Mouse (Mus musculus) left cerebral cortex, adult 8-10 months (tissue): Measurements from ENCODE around the gene Ikbke. TPM values are rescaled to one million over a fixed set of nuclear protein-coding genes. Genes with fewer than 3 reads are reported as not detected.
"Not testable (repeated sequence)": the region's sequence is repeated elsewhere in the genome, so short reads cannot be mapped to it uniquely, and the experiment has no call there.

Experiments used
- DNase-seq, 2 experiments: peaks; one replicate each; pipeline ENCODE4 v3.0.0; 2022; ENCODE audit warnings: low spot score in 2 of 2
- total RNA-seq, 4 experiments: library from RNA; stranded (reverse); gene quantifications; 2 replicates each; pipeline ENCODE4 v1.2.4; 2022

The Ikbke gene
- total RNA-seq, 4 experiments from 2014 or later = 0.89 to 2.2 (median 1.6) TPM

DNA sequence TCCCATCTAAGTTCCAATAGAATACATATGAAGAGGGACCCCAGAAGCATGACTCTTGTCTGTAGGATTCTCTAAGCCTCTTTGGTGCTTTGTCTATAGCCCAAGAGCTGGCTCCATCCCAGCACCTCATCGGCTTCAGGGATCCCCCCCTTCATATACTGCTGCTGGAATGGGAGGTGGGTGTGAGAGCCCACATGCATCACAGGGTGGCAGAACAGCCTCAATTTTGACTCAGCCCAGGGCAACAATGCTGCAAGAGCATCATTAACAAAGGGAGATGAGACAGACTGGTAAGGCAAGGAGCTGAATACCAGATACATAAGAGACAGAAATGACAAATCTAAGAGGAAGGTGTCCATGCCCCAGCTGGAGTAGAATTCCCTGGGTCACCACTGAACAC, 4.8 kb upstream of the Ikbke start:
- DNase-seq = no peak

DNA sequence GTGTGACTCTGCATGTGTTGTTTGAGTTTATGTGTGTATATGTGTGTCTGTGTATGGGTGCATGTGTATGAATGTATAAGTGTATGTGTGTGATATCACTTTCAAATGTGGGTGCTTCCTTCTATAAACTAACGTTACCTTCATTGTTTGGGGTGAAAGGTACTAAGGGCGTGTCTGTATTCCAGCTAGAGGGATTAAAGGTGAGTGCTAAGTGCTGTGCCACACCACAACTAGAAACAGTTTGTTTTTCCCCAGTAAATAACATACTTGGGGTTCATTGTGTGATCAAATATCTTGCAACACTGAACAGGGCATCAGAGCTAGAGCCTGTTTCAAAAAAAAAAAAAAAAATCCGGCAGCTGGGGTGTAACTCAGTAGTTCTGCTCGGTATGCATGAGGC, 2.3 kb upstream of the Ikbke start:
- DNase-seq = no peak

DNA sequence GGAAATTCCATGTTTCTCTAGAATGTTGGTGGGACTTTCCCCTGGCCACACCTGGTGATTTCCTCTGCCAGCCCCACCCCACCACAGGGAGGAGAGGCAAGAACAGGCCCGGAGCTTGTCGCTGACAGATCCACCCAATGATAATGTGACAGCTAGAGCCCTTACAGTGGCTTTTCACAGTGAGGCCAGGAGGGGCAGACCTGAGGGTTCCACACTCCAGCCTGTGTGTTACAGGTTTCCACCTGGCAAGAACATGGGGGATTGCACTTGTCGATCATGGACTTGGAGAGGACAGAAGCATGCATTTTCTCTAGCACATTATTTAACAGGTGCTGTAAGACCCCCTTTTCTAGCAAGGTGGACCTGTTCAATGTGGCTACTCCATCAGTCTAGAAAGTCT, 874 bp upstream of the Ikbke start:
- DNase-seq = no peak

DNA sequence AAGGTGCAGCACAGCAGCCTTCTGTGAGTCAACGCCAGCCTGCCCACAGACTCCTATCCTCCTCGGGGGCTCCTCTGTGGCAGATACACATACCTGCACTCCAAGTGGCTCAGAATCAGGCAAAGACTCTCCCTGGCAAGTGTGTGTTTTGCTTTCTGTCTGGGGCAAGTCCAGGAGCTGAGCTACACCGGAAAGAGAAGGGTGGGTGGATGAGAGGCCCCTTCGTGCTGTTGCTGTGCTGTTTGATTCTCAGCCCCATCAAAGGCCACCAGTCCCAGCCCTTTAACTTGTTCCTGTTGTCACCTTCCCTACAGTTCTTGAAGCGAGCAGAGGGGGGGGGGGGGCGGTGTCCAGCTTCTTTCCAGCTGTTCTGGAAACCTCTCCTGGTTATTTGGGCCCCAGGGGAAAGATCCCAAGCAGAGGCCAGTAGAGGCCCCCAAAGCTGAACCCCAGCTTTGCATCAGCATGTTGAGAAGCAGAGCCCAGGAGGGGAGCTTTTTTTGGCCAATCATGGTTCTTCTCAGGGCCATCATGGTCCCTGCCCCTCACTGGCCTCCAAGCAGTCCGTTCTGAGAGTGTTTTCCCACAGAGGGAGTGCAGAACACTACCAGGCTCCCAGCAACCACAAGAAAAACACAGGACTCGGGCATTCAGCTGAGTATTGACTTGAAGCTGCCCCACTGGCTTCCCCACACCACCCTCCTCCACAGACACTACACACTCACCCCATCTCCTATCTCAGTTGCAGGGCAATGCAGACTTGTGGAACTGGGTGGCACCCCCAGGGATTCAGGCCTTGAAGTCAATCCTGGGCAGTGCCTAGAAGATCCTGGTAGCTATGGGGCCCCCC, 575 bp downstream of the Ikbke start:
- DNase-seq = no peak

DNA sequence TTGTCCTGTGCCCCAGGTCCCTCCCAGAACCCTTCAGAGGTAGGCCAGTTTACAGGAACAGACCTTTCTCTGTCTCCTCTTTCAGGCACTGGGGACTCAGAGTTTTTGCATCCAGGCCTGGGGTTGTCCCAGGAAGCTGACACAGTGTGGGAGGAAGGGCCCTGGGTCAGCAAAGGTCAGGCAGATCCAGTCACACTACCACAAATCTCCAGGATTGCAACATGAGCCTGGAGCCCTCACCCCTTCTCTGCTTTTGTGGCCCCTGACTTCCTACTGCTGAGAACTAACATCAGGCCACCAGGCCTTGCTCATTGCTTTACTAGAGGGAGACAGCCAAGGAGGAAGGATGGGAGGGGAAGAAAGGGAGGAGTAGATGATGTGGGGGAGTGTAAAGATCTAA, 2.6 kb downstream of the Ikbke start:
- no peak for DNase-seq

DNA sequence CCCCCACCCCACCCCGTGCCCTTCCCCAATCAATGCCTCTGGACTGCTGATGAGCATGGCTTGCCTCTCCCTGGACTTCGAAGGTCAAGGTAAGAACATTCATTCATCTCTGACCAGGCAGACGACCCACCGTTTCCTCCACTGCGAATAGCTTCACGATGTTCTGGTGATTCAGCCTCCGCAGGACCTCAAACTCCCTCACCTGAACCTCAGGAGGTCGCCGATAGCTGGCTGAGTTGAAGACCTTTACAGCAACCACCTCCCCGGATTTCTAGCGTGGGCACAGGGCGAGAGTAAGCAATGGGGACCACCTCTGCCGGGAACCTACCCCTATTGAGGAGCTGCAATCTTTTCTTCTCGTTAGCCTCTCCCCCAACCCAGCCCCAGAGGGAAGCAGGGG, 3.8 kb downstream of the Ikbke start:
- DNase-seq = no peak

DNA sequence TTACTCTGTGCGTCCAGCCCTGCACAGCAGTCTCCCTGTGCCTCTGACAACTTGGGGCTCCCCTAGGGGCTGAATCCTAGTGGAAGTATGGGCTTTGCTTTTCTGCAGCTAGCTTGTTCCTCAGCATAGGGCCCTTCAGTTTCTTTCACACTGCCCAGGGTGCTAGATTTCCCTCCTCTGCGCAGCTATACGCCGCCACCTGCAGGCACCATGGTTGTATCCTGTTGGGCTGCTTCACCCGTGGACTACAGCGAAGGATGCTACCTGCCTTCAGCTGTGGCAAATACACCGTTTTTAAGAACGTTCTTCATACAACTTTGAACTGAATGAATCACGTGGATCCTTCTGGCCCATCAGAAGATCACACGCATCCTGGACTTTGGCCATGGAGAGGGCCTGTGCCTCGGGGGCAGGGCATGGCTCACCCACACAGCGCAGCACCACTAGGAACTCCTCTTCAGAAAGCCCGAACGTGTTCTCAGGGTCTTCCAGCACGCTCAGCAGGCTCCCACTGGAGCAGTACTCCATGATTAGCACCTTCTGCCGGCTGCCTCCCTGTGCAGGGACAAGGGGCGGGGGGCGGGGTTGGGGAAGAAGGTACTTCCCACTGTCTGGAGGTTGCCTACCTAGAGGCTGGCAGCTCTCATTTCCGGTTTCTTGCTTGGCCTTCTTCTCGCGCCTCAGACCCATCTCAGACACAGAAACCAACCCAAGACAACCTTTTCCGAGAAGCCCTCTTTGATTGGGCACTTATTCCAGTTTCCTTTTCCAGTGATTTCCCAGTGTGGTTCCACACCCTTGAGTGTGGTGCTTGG, 4.5 kb downstream of the Ikbke start:
- DNase-seq = no peak

DNA sequence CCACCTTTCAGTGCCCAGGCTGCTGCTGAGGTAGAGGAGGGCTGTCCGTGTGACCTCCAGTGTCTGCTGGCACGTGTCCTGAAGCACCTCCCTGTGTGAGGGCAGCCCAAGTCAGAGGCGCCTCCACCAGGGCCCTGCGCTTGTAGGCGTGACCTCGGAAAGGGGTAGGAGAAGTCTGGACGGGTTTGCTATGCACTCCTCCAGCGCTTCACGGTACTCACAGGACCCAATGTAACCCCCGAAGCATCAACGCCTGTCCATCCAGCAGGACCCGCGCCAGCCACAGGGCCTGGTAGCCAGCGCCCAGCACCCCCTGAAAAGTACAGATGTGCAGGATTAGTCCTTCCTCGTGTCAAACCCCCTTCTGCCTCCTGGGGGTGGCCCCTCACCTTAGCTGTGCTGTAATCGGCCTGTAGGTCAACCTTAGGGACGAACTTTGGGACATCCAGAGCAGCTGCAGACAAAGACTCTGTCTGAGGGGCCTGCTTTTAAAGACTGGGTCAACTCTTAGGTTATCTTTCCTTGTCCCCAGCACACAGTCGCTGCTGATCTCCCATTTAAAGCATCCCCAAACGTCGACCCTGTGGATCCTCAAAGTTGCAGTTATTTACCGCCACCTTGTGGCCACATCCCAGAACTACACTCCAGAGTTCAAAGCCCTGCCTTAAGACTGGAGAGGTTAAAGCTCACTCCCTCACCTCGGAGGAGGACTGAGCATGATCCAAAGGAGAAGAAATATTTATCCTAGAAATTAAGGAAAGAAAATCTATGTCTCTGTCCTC, 9.4 kb downstream of the Ikbke start:
- DNase-seq = peak in 1 of 2 experiments; percentile 63

DNA sequence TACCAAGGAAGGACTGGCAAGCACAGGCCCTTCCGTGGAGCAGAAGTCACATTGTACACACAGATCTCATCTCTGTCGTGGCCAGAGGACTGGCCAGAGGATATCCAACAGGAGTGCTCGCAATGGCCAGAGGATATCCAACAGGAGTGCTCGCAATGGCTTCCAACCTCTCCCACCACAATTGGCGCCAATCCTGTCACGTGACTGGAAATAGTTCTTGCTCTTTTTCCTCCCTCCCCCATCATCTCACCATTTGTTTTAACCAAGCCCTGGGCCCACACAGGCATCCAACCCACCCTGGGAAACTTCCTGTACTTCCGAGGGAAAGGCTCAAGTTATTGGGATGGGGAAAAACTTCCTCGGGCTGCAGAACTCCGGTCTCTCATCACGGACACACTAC, 10.6 kb downstream of the Ikbke start:
- DNase-seq = no peak

DNA sequence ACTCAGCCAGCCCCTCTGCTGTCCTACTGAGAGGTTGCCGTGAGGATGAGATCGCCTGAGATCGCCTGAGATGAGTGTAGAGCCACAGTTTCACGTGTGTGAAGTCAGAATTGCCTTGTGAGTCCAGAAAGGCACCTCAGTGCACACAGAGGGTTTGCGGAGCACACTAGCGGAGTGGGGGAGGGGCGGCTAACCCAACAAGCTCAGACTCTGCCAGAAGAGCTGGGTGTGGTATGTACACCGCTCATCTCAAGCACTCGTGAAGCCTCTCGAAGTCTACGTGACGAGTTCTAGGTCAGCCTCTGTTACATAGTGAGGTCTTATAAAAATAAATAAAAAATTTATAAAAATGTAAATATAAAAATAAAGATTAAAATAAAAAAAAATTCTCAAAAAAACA, 15.5 kb downstream of the Ikbke start:
- DNase-seq = no peak

DNA sequence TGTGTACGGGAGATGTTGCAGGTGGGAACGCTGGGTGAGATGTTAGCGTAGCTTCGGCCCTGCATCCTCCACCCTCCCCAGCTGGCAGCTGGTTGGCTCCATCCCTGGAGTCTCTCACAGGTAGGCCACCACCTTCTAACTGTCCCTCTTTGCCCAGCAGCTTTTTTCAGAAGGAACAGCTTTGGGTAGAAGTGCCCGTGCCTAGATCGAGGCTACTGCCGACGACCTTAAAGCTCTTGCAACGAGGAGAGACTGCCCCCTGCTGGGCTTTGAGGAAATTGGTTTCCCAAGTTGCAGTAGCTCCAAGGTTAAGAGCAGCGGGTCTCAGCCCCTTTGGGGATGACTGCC, 19.1 kb downstream of the Ikbke start:
- peak in 1 of 2 experiments; percentile 60 for DNase-seq

DNA sequence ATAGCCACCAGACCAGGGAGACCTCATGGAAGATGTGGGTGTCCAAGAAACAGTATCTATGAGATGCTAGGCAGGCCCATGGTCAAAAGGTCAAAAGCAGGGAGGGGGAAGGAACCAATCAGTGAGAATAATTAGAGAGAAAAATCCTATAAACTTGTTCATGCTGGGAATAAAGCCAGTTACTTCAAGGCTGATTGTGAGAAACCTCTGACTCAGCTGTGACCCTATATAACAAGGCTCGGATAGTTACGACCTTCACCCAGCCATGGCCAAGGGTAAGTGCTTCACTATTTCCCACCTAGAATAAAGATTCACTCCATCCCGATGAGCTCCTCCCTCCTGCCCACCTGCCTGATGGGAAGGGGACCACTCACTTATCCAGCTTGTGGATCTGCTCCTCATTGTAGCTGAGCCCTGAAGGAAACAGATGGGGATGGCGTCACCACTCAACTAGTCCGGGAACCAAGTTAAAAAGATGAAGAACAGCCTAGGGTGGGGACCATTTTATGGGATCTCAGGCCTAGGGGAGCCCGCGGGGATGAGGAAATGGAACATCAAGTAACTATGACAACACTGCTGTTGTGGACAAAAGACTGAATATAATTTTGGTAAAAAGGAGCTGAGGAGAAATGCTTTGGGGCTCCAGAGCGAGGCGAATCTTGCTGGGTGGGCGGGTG, 19.6 kb downstream of the Ikbke start:
- no peak for DNase-seq

DNA sequence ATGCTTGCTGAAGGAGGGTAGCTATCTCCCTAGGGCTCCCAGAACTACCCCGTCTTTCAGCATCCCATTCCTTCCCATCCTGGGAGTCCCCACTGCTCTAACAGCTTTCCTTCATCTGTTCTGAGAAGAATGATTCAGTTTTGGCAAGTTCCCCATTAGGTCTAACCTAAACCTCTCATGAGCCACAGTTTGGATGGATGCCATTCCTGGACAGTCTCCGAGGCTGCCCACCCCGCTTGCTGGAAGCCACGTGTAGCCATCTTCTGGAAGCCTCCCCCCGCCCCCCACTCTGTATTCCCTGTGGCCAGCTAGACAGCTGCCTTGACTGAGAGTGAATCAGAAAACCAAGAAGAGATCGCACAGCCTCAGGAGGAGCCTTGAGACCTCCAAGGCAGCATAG, 22.1 kb downstream of the Ikbke start:
- DNase-seq = no peak

DNA sequence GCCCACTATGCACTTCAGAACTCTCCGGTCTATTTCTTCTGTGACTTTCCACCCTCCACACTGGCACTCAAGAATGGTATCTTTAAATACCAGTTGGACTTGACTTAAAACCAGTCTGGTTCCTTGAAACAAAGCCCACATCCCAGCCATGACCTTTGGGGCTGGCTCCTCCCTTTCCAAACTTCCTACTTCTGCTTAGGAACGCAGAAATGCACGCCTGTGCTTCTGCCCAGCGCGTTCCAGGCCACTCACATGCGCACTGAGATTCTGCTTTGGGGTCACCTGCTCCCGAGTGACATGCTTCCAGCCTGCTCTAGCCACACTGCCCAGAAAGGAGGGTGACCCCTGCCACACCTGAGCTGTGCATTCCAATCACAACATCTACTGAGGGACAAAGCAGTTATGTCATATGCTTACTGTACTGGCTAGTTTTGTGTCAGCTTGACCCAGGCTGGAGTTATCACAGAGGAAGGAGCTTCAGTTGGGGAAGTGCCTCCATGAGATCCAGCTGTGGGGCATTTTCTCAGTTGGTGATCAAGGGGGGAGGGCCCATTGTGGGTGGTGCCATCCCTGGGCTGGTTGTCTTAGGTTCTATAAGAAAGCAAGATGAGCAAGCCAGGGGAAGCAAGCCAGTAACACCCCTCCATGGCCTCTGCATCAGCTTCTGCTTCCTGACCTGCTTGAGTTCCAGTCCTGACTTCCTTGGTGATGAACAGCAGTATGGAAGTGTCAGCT, 26.7 kb downstream of the Ikbke start:
- not testable (repeated sequence) for DNase-seq

DNA sequence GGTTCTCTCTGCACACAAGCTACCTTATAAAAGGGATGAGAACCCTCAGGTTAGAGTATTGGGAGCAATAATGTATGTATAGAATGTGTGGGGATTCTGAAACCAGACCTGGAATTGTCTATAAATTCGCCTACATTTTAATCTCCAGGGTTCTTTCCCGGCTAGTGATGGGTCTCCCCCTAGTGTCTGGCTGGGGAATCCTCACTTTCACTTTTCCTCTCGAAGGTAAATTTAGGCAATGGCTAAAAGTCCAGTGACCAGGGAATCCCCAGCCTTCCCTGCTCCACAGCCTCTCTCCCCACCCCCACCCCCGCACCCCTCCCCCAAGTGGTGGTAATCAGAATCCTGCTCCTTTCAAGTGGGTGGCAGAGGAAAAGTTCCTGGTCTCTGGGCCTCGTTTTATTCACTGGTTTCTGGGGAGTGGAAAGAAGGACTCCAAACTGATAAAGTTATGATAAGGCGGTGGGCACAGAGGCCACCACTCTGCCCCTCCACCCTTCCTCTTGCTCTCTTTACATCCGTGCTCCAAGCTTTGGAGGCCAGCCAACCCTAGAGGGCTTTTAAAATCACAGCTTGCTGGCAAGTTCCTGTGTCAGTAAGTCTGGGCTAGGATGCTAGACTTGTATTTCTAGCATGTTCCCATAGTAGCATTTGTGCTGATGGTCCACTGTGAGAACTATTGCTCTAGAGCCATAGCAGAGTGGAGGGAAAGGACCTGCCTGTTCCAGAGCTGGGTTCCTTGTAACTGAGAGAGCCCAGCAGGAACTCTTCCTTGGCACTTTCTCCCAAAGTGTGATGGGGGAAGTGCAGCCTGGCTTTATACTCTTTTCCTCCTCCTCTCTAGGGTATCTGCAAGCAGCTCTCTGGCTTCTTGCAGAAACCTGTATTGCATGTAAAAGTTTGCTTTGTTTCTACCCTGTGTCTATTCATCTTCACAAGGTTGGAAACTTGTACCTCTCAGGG, 32.7 kb downstream of the Ikbke start:
- DNase-seq = no peak

DNA sequence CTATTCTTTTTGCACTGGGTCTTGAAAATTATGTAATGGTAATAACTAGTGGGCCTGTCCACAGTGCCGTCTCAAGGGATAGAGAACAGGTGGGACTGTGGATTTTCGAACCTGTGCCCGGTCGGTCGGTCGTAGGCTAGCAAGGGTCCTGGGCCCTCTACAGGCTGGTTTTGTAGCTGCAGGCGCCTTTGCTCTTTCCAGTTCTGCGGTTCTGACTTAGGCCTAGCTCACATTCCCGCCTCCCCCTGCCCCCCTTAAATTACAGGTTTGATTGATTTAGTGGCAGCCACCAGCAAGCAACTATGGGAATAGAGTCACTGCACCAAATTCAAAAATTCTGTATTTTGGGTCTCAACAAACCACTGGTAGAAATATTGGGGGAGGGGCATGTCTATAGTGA, 33.5 kb downstream of the Ikbke start:
- no peak for DNase-seq

DNA sequence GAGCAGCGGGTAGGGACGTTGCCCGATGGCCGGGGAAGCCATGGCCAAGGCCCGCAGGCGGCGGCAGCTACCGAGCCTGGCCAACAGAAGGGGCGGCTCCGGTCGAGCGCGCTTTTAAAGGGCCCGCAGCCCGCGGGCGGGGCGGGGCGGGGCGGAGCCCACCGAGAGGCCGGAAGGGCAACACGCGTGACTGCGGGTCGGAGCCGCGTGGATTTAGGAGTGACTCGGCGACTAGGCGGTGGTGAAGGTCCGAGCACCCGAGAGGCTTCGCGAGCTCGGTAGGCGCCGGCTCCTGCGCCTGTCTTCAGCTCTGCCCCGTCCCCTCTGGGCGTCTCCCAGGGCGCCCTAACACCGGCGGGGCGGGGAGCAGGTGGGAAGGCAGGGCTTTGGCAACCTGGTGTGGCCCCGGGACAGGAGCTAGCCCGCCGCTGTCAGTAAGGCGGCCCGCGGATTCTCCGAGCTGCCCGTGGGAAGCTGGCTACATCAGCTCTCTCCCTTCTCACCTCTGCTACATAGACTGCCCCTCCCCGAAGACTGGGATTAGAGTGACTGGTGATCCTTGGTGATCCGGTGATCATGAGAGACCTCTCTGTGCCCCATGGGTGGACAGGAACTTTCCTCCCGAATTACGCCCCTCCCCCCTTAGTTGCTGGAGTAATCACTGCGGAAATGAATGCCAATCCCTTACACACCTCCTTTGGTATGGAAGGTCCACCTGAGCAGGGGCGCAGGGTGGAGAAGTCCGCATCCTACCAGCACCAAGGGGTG, 34.1 kb downstream of the Ikbke start, which contains the start of gene Rassf5:
Gene Rassf5 (minus strand): TSS at position 170 of the 768 bp plus-strand sequence.
- peak; percentile 46 to 52 for DNase-seq

DNA sequence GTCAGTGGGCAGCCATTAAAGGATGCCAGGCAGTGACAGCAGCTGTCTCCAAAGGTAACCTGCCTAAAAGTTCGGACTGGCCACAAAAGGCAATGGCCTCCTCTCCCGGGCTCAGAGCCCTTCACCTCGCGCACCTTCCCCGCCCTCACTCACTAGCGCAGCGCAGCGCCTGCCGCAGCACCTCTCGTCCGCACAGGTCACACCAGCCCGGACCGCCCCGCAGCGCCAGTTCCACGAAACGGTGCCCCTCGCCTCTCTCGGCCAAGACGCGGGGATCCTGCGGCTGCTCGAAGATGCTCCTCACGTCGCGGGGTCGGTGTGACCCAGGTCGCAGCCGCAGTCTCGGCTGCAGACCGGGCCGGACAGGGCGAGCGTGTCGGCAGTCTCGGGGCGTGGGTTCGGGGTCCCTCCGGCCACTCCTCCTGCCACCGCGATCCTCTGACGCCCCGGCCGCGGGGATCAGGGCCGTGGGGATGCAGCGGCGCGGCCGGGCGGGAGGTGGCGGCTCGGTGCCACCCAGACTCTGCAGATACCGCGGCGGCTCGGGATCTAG, 34.8 kb downstream of the Ikbke start:
- no peak for DNase-seq
